Mouse (Mus musculus) A20 (cell line): Measurements from ENCODE around the gene Fam129a.

Source experiments
- DNase-seq: peaks from one replicate; pipeline ENCODE4 v3.0.0-alpha.2; 2011; ENCODE audit warnings: low read depth, low spot score

The Fam129a gene

DNA sequence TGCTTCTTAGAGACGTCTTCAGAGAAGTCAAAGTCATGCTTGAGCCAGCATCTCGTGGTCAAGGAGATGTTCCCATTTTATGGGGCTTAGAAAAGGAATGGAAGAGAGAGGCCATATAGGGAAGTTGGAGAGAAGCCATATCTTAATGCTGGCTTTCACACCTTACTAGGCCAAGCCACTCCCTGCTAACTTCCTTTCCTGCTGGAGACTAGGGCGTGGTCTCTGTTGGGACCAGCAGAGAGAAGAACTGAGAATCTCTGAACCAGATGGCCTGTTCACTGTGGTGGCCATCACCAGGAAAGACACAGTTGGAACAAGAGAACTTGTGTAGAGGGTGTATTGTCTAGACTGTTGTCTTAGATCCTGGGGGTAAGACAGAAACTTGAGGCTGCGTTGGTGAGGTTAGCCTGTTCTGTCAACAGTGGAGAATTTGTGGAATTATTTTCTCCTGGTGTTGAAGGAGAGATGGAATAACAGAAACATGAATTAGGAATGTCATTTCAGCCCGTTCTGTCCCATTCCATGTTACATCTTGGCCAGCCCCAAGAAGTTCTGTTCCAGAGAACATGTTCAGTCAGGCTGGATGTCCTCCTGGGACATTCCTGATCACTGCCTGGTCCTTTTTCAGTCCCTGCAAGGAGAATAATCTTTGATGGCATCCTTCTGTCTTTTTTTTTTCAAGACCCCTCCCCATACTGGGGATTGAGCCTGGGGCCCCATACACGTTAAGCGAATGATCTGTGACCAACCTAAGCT is 90.9 kb downstream of the Fam129a start:
- no peak for DNase-seq

GRCm38 (mm10) chr1:151662958-151663357 is 92.0 kb downstream of the Fam129a start:
- peak; percentile 10 for DNase-seq

GRCm38 (mm10) chr1:151664384-151664783 is 93.4 kb downstream of the Fam129a start:
- no peak for DNase-seq

DNA sequence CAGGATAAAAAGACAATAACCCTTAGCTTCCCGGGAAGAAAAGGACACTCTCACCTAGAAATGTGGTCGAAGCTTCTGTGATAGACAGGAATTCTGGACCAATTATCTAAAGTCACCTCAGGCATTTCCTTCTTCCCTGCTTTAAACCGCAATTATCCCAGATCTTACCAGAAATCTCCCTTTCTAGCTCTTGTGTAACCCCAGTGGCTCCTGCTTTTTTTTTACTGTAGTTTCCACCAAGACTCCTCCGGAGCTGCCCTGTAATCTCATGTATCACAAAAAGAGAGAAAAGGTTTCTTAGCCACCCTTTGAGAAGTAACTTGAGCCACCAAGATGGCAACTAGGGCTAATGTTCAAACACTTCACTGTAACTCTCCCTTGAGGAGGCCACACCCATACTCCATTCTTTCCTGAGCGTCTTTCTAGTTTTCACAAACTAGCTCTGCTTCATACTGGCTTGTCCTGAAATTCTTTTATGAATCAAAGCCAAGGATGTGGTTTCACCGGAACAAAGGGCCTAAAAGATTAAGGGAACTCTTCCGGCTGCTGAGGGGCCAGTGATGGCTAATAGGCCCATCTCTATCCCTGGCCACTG is 93.9 kb downstream of the Fam129a start:
- DNase-seq: no peak

GRCm38 (mm10) chr1:151667351-151668074 is 96.5 kb downstream of the Fam129a start:
- no peak for DNase-seq

GRCm38 (mm10) chr1:151670006-151670591 is 99.1 kb downstream of the Fam129a start:
- DNase-seq: no peak

DNA sequence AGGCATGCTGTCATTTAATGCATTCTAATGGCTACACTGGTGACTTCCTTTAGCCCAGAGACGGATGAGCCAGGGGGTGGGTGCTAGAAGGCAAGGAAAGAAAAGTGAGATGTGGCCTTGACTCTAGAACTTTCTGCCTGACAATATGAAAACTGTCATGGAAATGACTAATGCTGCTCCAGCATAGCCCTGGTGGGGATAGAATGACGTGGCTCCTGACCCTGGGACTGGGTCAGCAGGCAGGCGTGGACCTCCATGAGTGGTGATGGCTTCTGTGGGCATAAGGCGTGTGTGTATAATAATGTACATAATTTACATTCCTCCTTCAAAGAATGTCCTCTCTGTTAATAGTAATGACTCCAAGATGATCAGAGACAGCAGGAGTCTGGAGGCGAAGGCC is 104.7 kb downstream of the Fam129a start:
- DNase-seq: no peak

- no peak for DNase-seq
Observed at GRCm38 (mm10) chr1:151677185-151677809, 106.3 kb downstream of the Fam129a start.

- no peak for DNase-seq
Observed at GRCm38 (mm10) chr1:151677975-151678374, 107.0 kb downstream of the Fam129a start.

GRCm38 (mm10) chr1:151679153-151679552 is 108.2 kb downstream of the Fam129a start:
- DNase-seq: no peak

DNA sequence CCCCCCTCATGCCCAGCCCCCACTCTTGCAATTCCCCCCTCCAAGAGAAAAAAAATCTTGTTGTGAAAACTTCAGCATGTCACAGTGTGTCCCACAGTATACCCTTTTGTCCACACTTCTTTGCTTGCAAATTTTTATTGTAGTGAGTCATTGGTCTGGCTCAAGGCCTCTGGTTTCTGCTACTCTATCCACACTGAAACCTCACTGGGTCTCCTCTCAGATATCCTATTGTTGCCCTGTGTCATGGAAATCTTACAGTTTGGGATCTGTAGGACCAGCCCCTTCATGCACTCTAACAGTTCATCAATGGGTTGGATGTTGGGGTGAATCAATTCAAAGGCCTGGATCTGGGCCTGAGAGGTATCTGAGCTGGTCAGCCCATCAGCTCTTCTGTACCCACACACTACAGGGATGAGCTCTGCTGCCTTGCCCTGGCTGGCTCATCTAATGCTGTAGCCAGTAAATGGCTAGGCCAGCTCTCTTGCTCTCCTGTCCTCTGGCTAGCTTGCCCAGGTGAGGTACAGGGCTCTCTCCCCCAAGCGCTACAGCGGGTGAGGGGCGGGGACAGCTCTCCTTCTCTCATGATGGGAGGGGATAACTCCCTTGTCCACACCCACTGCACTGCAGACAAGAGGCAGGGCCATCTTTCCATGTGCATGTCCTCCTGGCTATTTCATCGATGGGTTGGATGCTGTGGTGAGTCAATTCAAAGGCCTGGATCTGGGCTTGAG is 109.1 kb downstream of the Fam129a start:
- DNase-seq: no peak

- no peak for DNase-seq
Observed at GRCm38 (mm10) chr1:151680971-151681370, 110.0 kb downstream of the Fam129a start.

- DNase-seq: no peak
Observed at GRCm38 (mm10) chr1:151682896-151683295, 111.9 kb downstream of the Fam129a start.

GRCm38 (mm10) chr1:151684451-151684892 is 113.5 kb downstream of the Fam129a start:
- DNase-seq: no peak

- DNase-seq: no peak
Observed at GRCm38 (mm10) chr1:151684978-151685377, 114.0 kb downstream of the Fam129a start.

DNA sequence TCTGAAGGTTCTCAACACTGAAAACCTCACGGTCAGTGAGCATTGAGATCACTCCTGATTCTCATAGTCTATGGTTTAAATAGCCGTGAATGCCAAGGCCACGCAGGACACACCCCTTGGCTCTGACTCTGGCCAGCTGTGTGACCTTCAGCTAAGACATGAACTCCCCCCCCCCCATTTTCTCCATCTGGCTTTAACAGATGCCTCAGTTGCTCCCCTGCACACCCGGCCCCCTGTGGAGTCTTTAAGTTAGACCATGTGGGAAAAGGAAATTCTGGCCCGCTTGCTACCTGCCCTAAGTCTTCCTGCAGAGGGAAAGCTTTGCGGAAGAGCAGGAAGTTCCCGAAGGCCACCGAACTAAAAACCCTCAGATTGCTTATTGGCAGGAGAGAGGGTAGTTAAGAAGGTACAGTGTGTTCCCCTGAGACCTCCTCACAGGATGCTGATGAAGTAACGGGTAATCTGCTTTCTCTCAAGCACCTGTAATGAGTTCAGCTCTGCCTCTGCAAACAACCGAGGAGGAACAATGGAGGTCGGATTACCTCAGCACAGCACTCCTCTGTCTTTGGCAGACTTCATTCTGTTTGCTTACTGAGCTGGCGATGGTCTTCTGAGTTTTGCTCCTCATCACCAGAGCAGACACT is 114.8 kb downstream of the Fam129a start:
- DNase-seq: no peak

GRCm38 (mm10) chr1:151686696-151687095 is 115.7 kb downstream of the Fam129a start:
- DNase-seq: no peak

GRCm38 (mm10) chr1:151689032-151689431 is 118.0 kb downstream of the Fam129a start:
- DNase-seq: no peak

GRCm38 (mm10) chr1:151689561-151689960 is 118.6 kb downstream of the Fam129a start:
- no peak for DNase-seq

- no peak for DNase-seq
Observed at GRCm38 (mm10) chr1:151690061-151690460, 119.1 kb downstream of the Fam129a start.
